Mouse (Mus musculus) spleen, adult 2 months (tissue): Measurements from ENCODE around the gene Clec2e.

Experiments used
- CTCF ChIP-seq: fragments of 200-500 bp; IDR thresholded peaks from 2 replicates; pipeline ENCODE4 v1.5.1; 2011; ENCODE audit warnings: mild to moderate bottlenecking, inconsistent platforms; ENCODE audit not compliant: insufficient read depth, insufficient read length, insufficient replicate concordance; ENCODE audit errors: extremely low read depth
- POLR2A ChIP-seq: fragments of 200-500 bp; IDR thresholded peaks from 2 replicates; pipeline ENCODE4 v1.6.1; 2011; ENCODE audit warnings: low read depth, low read length, inconsistent platforms

DNA sequence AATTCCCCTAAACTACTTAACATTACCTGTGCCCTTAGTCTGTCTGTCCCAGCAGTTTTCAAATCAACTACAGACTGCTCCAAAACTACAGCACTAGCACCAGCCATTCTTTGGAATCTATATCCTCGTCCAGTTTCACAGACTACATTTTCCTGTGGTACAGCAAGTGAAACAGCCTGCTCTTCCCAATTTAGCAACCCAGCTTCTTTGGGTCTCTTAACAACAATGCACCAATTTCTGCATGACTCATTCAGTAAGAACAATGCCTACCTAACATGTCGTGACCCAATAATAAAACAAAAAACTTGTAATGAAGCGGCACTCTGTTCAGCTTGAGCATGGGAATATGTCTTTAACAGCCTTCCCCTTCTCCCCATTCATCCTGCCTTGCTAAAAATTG lies 35.3 kb downstream of the Clec2e start:
- no peak for TF ChIP-seq CTCF
- TF ChIP-seq POLR2A, result no peak
